Mouse (Mus musculus) heart, adult 2 months (tissue): ENCODE measurements around the gene Aebp1.

Experiments used
- CTCF ChIP-seq: fragments of 200-600 bp; IDR thresholded peaks from 2 replicates; pipeline ENCODE4 v1.8.1; 2022; ENCODE audit warnings: antibody characterized with exemption, mild to moderate bottlenecking, moderate library complexity
- POLR2A ChIP-seq: fragments of 200-500 bp; IDR thresholded peaks from 2 replicates; pipeline ENCODE4 v1.6.1; 2011; ENCODE audit warnings: mild to moderate bottlenecking, low read depth, low read length, control low read depth; ENCODE audit not compliant: insufficient read depth

GRCm38 (mm10) chr11:5848741-5849140 is 13.0 kb upstream of the Aebp1 start:
- TF ChIP-seq POLR2A, result no peak
- no peak for TF ChIP-seq CTCF
